Comparison of ENCODE assay signal across 17 mouse cellular contexts in the genomic region with DNA sequence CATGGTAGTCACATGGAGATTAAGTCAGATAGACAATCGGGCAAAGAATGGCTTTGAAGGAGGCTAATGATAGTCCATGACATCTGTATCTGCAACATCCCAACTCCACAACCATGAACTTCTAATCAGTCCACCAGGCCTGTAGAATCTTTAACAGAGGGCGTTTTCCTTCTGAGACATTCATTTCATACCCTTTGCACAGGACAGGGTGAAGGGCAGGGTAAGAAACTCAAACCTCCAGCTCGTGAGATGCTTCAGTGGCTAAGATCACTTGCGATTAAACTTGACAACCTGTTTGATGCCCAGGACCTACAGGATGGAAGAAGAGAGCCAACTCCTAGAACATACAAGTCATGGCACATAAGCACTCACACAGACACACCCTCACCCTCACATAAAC. TPM values are rescaled to one million over a fixed set of nuclear protein-coding genes. Genes with fewer than 3 reads are reported as not detected.
DNase-seq lines count a peak whose midpoint lies in the region; ATAC-seq and TF ChIP-seq lines count a peak whose summit lies in the region.
"Had no signal": no experiment of that assay in that cellular context is flagged by ENCODE, and none has a peak within 500 bp of the region (broad histone marks: within the 10 kb centered on the region; RNA-seq: fewer than 3 reads in every experiment).

No protein-coding gene starts in this region.

- ATAC-seq in kidney, embryonic 15.5 days (replicated peaks; ENCODE audit: low FRiP score), result no peak
- no peak for ATAC-seq in kidney, embryonic 14.5 days (ENCODE audit: low FRiP score, low TSS enrichment)
- no peak for ATAC-seq in lung, postnatal 0 days
- ATAC-seq: forebrain, embryonic 16.5 days had no signal

- H3K27ac ChIP-seq in kidney, embryonic 15.5 days, result peak overlapping the region; percentile 72
- H3K27ac ChIP-seq in kidney, embryonic 14.5 days (ENCODE audit: low read depth, low read length), result no peak overlapping the region
- 0 out of 2 replicates have a peak overlapping the region, but pooled peaks have one; percentile 20 for H3K27ac ChIP-seq in lung, postnatal 0 days (ENCODE audit: low read length)
- peak overlapping the region; percentile 81; the same call in 1 of the 2 replicates for H3K27ac ChIP-seq in small intestine, adult 2 months (ENCODE audit: insufficient read depth, low read depth, low read length)
- H3K27ac ChIP-seq in cerebellum, adult 2 months (ENCODE audit: insufficient read depth, low read length), result no peak overlapping the region
- H3K27ac ChIP-seq: embryonic facial prominence, embryonic 13.5 days; forebrain, embryonic 12.5 days; hindbrain, embryonic 14.5 days had no signal

- H3K4me3 ChIP-seq in kidney, embryonic 15.5 days (replicated peaks), result no peak overlapping the region
- no peak overlapping the region for H3K4me3 ChIP-seq in kidney, embryonic 14.5 days (ENCODE audit: low read length)
- H3K4me3 ChIP-seq in lung, postnatal 0 days (ENCODE audit: low read depth, low read length), result no peak overlapping the region
- H3K4me3 ChIP-seq in lung, adult 2 months (replicated peaks; ENCODE audit: extremely low read depth, low read depth, low read length), result no peak overlapping the region
- H3K4me3 ChIP-seq in small intestine, adult 2 months (ENCODE audit: low read depth, low read length), result no peak overlapping the region
- H3K4me3 ChIP-seq in cerebellum, adult 2 months (replicated peaks; ENCODE audit: insufficient read depth, low read depth, low read length), result no peak overlapping the region
- H3K4me3 ChIP-seq: embryonic facial prominence, embryonic 13.5 days; forebrain, embryonic 12.5 days; heart, embryonic 12.5 days; hindbrain, embryonic 10.5 days had no signal

- H3K9ac ChIP-seq in kidney, embryonic 15.5 days, result no peak overlapping the region
- no peak overlapping the region for H3K9ac ChIP-seq in kidney, embryonic 14.5 days (ENCODE audit: low read depth, low read length)
- H3K9ac ChIP-seq in lung, postnatal 0 days (replicated peaks; ENCODE audit: low read depth), result no peak overlapping the region
- H3K9ac ChIP-seq: embryonic facial prominence, embryonic 13.5 days; forebrain, embryonic 12.5 days; heart, embryonic 12.5 days; hindbrain, embryonic 14.5 days had no signal

- no peak for TF ChIP-seq EP300 in lung, postnatal 0 days (IDR thresholded peaks at IDR 0.05)

- DNase-seq in lung, postnatal 0 days (ENCODE audit: low spot score), result no peak
- DNase-seq in lung, adult 2 months, result no peak
- no peak for DNase-seq in cerebellum, adult 2 months
- DNase-seq: adrenal gland, postnatal 14 days; cerebellum, adult 11-12 months; cerebellum, adult 9-11 months; cerebellum, postnatal 36 days; gastrocnemius, postnatal 14 days had no signal

- no peak for TF ChIP-seq POLR2A in lung, adult 2 months (IDR thresholded peaks at IDR 0.05; ENCODE audit: borderline replicate concordance, extremely low read depth, low read depth, low read length)
- TF ChIP-seq POLR2A in small intestine, adult 2 months (IDR thresholded peaks at IDR 0.05; ENCODE audit: low read depth, low read length), result no peak
- TF ChIP-seq POLR2A in cerebellum, adult 2 months (IDR thresholded peaks at IDR 0.05; ENCODE audit: borderline replicate concordance, insufficient read depth, low read length), result no peak

- WGBS in kidney, embryonic 15.5 days, result 69% methylated on average over 4 of the region's 4 CpGs
- 68% methylated on average over 4 of the region's 4 CpGs for WGBS in kidney, embryonic 14.5 days
- 75% methylated on average over 4 of the region's 4 CpGs for WGBS in lung, postnatal 0 days
- whole genome bisulfite sequencing in lung, adult 2 months, result 84% methylated on average over 4 of the region's 4 CpGs
- WGBS in small intestine, adult 2 months, result 57% methylated on average over 4 of the region's 4 CpGs
- 80% methylated on average over 4 of the region's 4 CpGs for WGBS in cerebellum, adult 2 months

- H3K4me2 ChIP-seq in kidney, embryonic 15.5 days, result no peak overlapping the region
- H3K4me2 ChIP-seq in kidney, embryonic 14.5 days (replicated peaks; ENCODE audit: low read depth, low read length), result no peak overlapping the region
- H3K4me2 ChIP-seq in lung, postnatal 0 days (replicated peaks; ENCODE audit: low read depth, low read length), result no peak overlapping the region
- H3K4me2 ChIP-seq: embryonic facial prominence, embryonic 13.5 days; forebrain, embryonic 12.5 days; heart, embryonic 12.5 days; hindbrain, embryonic 14.5 days had no signal

- no peaks in the 10 kb centered on the region for H3K9me3 ChIP-seq in kidney, embryonic 15.5 days (replicated peaks)
- H3K9me3 ChIP-seq in kidney, embryonic 14.5 days (ENCODE audit: control insufficient read depth, low read length), result no peaks in the 10 kb centered on the region
- H3K9me3 ChIP-seq in lung, postnatal 0 days (ENCODE audit: low read length), result no peaks in the 10 kb centered on the region
- H3K9me3 ChIP-seq: embryonic facial prominence, embryonic 13.5 days; forebrain, embryonic 12.5 days; heart, embryonic 12.5 days; hindbrain, embryonic 10.5 days had no signal

- no peaks in the 10 kb centered on the region for H3K27me3 ChIP-seq in kidney, embryonic 15.5 days
- H3K27me3 ChIP-seq in kidney, embryonic 14.5 days (ENCODE audit: control insufficient read depth, insufficient read depth, low read length), result no peaks in the 10 kb centered on the region
- H3K27me3 ChIP-seq in lung, postnatal 0 days (replicated peaks; ENCODE audit: insufficient read depth, low read length), result no peaks in the 10 kb centered on the region
- no peaks in the 10 kb centered on the region for H3K27me3 ChIP-seq in small intestine, adult 2 months (ENCODE audit: control insufficient read depth, insufficient read depth, low read length)
- H3K27me3 ChIP-seq in cerebellum, adult 2 months (ENCODE audit: control insufficient read depth, insufficient read depth, low read length), result no peaks in the 10 kb centered on the region
- H3K27me3 ChIP-seq: embryonic facial prominence, embryonic 13.5 days; forebrain, embryonic 12.5 days; heart, embryonic 12.5 days had no signal

- no peaks in the 10 kb centered on the region for H3K36me3 ChIP-seq in kidney, embryonic 15.5 days
- H3K36me3 ChIP-seq in kidney, embryonic 14.5 days (ENCODE audit: control insufficient read depth, insufficient read depth, low read length), result no peaks in the 10 kb centered on the region
- no peaks in the 10 kb centered on the region for H3K36me3 ChIP-seq in lung, postnatal 0 days (ENCODE audit: insufficient read depth, low read length)
- no peaks in the 10 kb centered on the region for H3K36me3 ChIP-seq in small intestine, adult 2 months (ENCODE audit: control insufficient read depth, insufficient read depth, low read length)
- H3K36me3 ChIP-seq: embryonic facial prominence, embryonic 13.5 days; forebrain, embryonic 12.5 days; heart, embryonic 12.5 days; hindbrain, embryonic 10.5 days had no signal

- peaks cover 13% of the 10 kb centered on the region for H3K4me1 ChIP-seq in kidney, embryonic 15.5 days
- no peaks in the 10 kb centered on the region for H3K4me1 ChIP-seq in kidney, embryonic 14.5 days (ENCODE audit: control insufficient read depth, insufficient read depth, low read length)
- H3K4me1 ChIP-seq in lung, postnatal 0 days (ENCODE audit: insufficient read depth, low read depth, low read length), result no peaks in the 10 kb centered on the region
- no peaks in the 10 kb centered on the region for H3K4me1 ChIP-seq in lung, adult 2 months (ENCODE audit: control insufficient read depth, insufficient read depth, low read length)
- H3K4me1 ChIP-seq in small intestine, adult 2 months (ENCODE audit: control insufficient read depth, insufficient read depth, insufficient read length, low read length), result peaks cover 6% of the 10 kb centered on the region; the same call in 1 of the 2 replicates
- H3K4me1 ChIP-seq in cerebellum, adult 2 months (ENCODE audit: control insufficient read depth, insufficient read depth, low read length), result no peaks in the 10 kb centered on the region
- H3K4me1 ChIP-seq: embryonic facial prominence, embryonic 13.5 days had no signal

- TF ChIP-seq CTCF in lung, postnatal 0 days (IDR thresholded peaks at IDR 0.05), result no peak
- no peak for TF ChIP-seq CTCF in lung, adult 2 months (IDR thresholded peaks at IDR 0.05; ENCODE audit: insufficient read depth, low read length)
- no peak for TF ChIP-seq CTCF in small intestine, adult 2 months (IDR thresholded peaks at IDR 0.05; ENCODE audit: extremely low read depth, insufficient read length, insufficient replicate concordance, low read depth, low read length)
- TF ChIP-seq CTCF in cerebellum, adult 2 months (IDR thresholded peaks at IDR 0.05; ENCODE audit: borderline replicate concordance, insufficient read depth, low read depth, low read length), result no peak

RNA-seq across cellular contexts. Expression of gene Slc25a5, which starts 19.6 kb away (rescaled TPM):
- polyA plus RNA-seq in kidney, embryonic 15.5 days (2015; fragmentation: Nextera tagmentation; extraction: Ambion mirVana), result 783 and 885 TPM in 2 replicates
- 838 and 851 TPM in 2 replicates for polyA plus RNA-seq in kidney, embryonic 14.5 days (2014; fragmentation: Nextera tagmentation; extraction: Ambion mirVana)
- polyA plus RNA-seq in lung, postnatal 0 days (2015; fragmentation: Nextera tagmentation; extraction: Ambion mirVana), result 576 and 678 TPM in 2 replicates
- 299 and 343 TPM in 2 replicates for polyA plus RNA-seq in lung, adult 2 months (2012; rRNA removed)
- 962 and 2,171 TPM in 2 replicates for polyA plus RNA-seq in small intestine, adult 2 months (2012; rRNA removed)
- polyA plus RNA-seq in cerebellum, adult 2 months (2012; rRNA removed), result 684 and 752 TPM in 2 replicates

RNA-seq across cellular contexts. Expression of gene Ube2a, which starts 58.7 kb away (rescaled TPM):
- polyA plus RNA-seq in kidney, embryonic 15.5 days (2015; fragmentation: Nextera tagmentation; extraction: Ambion mirVana), result 103 and 118 TPM in 2 replicates
- polyA plus RNA-seq in kidney, embryonic 14.5 days (2014; fragmentation: Nextera tagmentation; extraction: Ambion mirVana), result 114 and 127 TPM in 2 replicates
- polyA plus RNA-seq in lung, postnatal 0 days (2015; fragmentation: Nextera tagmentation; extraction: Ambion mirVana), result 176 and 189 TPM in 2 replicates
- polyA plus RNA-seq in lung, adult 2 months (2012; rRNA removed), result 23.1 and 27.1 TPM in 2 replicates
- 20.6 and 34.2 TPM in 2 replicates for polyA plus RNA-seq in small intestine, adult 2 months (2012; rRNA removed)
- polyA plus RNA-seq in cerebellum, adult 2 months (2012; rRNA removed), result 39.8 and 41.1 TPM in 2 replicates

RNA-seq across cellular contexts. Expression of gene C330007P06Rik, which starts 58.9 kb away (rescaled TPM):
- polyA plus RNA-seq in kidney, embryonic 15.5 days (2015; fragmentation: Nextera tagmentation; extraction: Ambion mirVana), result 30.9 and 32.9 TPM in 2 replicates
- polyA plus RNA-seq in kidney, embryonic 14.5 days (2014; fragmentation: Nextera tagmentation; extraction: Ambion mirVana), result 24.7 and 38.1 TPM in 2 replicates
- polyA plus RNA-seq in lung, postnatal 0 days (2015; fragmentation: Nextera tagmentation; extraction: Ambion mirVana), result 21.2 and 23.9 TPM in 2 replicates
- 18.6 and 22.7 TPM in 2 replicates for polyA plus RNA-seq in lung, adult 2 months (2012; rRNA removed)
- 2.8 and 5.2 TPM in 2 replicates for polyA plus RNA-seq in small intestine, adult 2 months (2012; rRNA removed)
- polyA plus RNA-seq in cerebellum, adult 2 months (2012; rRNA removed), result 28.8 and 30.2 TPM in 2 replicates

Comparison
In these comparisons a context has a peak if more than half of its experiments do, and no peak if none do; other contexts are left out.
1. H3K27ac ChIP-seq: peak in kidney, embryonic 15.5 days (single experiment), lung, postnatal 0 days (single experiment) and small intestine, adult 2 months (single experiment); none in kidney, embryonic 14.5 days (single experiment) and cerebellum, adult 2 months (single experiment).